Mouse (Mus musculus) heart, embryonic 15.5 days (tissue): ENCODE measurements around the gene Armc9. TPM values are rescaled to one million over a fixed set of nuclear protein-coding genes. Genes with fewer than 3 reads are reported as not detected.

Experiments
- ATAC-seq: fragments of 200-750 bp; cut with Nextera tagmentation; replicated peaks from 2 replicates; pipeline ENCODE4 v1.8.0; 2017; ENCODE audit warnings: low read depth, moderate TSS enrichment; ENCODE audit not compliant: insufficient number of reproducible peaks, insufficient read depth, low FRiP score
- H3K27ac ChIP-seq: fragments of 300-500 bp; sonication (generic); 2 replicates; pipeline ENCODE4 v1.5.1; 2015; ENCODE audit warnings: mild to moderate bottlenecking, inconsistent platforms
- H3K27me3 ChIP-seq: fragments of 300-500 bp; sonication (generic); 2 replicates; pipeline ENCODE4 v1.6.1; 2015; ENCODE audit warnings: inconsistent platforms
- H3K36me3 ChIP-seq: fragments of 300-500 bp; sonication (generic); 2 replicates; pipeline ENCODE4 v1.6.1; 2015; ENCODE audit warnings: mild to moderate bottlenecking, inconsistent platforms
- H3K4me1 ChIP-seq: fragments of 300-500 bp; sonication (generic); replicated peaks from 2 replicates; pipeline ENCODE4 v1.6.1; 2015; ENCODE audit warnings: inconsistent platforms
- H3K4me2 ChIP-seq: fragments of 300-500 bp; sonication (generic); 2 replicates; pipeline ENCODE4 v1.6.1; 2015; ENCODE audit warnings: inconsistent platforms, mild to moderate bottlenecking, moderate library complexity
- H3K4me3 ChIP-seq: fragments of 300-500 bp; sonication (generic); 2 replicates; pipeline ENCODE4 v1.5.1; 2015; ENCODE audit warnings: mild to moderate bottlenecking, inconsistent platforms
- H3K9ac ChIP-seq: fragments of 300-500 bp; sonication (generic); 2 replicates; pipeline ENCODE4 v1.6.1; 2015; ENCODE audit warnings: mild to moderate bottlenecking, inconsistent platforms
- H3K9me3 ChIP-seq: fragments of 300-500 bp; sonication (generic); replicated peaks from 2 replicates; pipeline ENCODE4 v1.6.1; 2016; ENCODE audit warnings: inconsistent platforms
- WGBS: fragments of 180-500 bp; shearing (Covaris S2); methylation state at CpG from one replicate; pipeline ENCODE4 v1.1.7; 2015; ENCODE audit warnings: mixed read lengths; 5-methylcytosine and 5-hydroxymethylcytosine counted together
- polyA plus RNA-seq: library from polyadenylated mRNA; unstranded; fragments of >200 nt; fragmentation: Nextera tagmentation; extraction: Ambion mirVana; gene quantifications from 2 replicates; pipeline ENCODE4 v1.2.1, GENCODE M21; 2015

The Armc9 gene
- polyA plus RNA-seq, 1 experiment from 2014 or later: 9.1 TPM

- ATAC-seq: no peak
- 68% methylated on average over 6 of the region's 6 CpGs for WGBS
- H3K36me3 ChIP-seq: no peaks in the 10 kb centered on the region
- H3K27me3 ChIP-seq: no peaks in the 10 kb centered on the region
- H3K9me3 ChIP-seq: no peaks in the 10 kb centered on the region
- no peak overlapping the region for H3K4me3 ChIP-seq
- no peaks in the 10 kb centered on the region for H3K4me1 ChIP-seq
- H3K27ac ChIP-seq: no peak overlapping the region
- H3K9ac ChIP-seq: no peak overlapping the region
- H3K4me2 ChIP-seq: no peak overlapping the region
Measured at GRCm38 (mm10) chr1:86285295-86285694, 130.7 kb downstream of the Armc9 start.

GRCm38 (mm10) chr1:86287473-86287872 is 132.9 kb downstream of the Armc9 start:
- H3K4me3 ChIP-seq: no peak overlapping the region
- H3K4me2 ChIP-seq: no peak overlapping the region
- H3K36me3 ChIP-seq: no peaks in the 10 kb centered on the region
- no peaks in the 10 kb centered on the region for H3K4me1 ChIP-seq
- ATAC-seq: no peak
- WGBS: 83% methylated on average over 4 of the region's 4 CpGs
- no peak overlapping the region for H3K27ac ChIP-seq
- H3K9me3 ChIP-seq: no peaks in the 10 kb centered on the region
- no peaks in the 10 kb centered on the region for H3K27me3 ChIP-seq
- H3K9ac ChIP-seq: no peak overlapping the region

GRCm38 (mm10) chr1:86290452-86290851 is 135.9 kb downstream of the Armc9 start:
- Histone ChIP-seq H3K4me1 (no peaks in the 10 kb centered on the region), H3K36me3 (no peaks in the 10 kb centered on the region), H3K4me3 (no peak overlapping the region), H3K9ac (no peak overlapping the region), H3K4me2 (no peak overlapping the region), H3K27ac (no peak overlapping the region), H3K27me3 (no peaks in the 10 kb centered on the region), H3K9me3 (no peaks in the 10 kb centered on the region)
- ATAC-seq: no peak
- WGBS: 59% methylated on average over 3 of the region's 3 CpGs

- Histone ChIP-seq H3K4me1 (no peaks in the 10 kb centered on the region), H3K4me2 (no peak overlapping the region), H3K27ac (no peak overlapping the region), H3K4me3 (no peak overlapping the region), H3K9me3 (no peaks in the 10 kb centered on the region), H3K27me3 (no peaks in the 10 kb centered on the region), H3K9ac (no peak overlapping the region), H3K36me3 (no peaks in the 10 kb centered on the region)
- ATAC-seq: no peak
- WGBS: 93% methylated on average over 3 of the region's 3 CpGs
Measured at GRCm38 (mm10) chr1:86293091-86293490, 138.5 kb downstream of the Armc9 start.

GRCm38 (mm10) chr1:86293868-86294267 is 139.3 kb downstream of the Armc9 start:
- WGBS: 84% methylated on average over 5 of the region's 5 CpGs
- H3K4me3 ChIP-seq: no peak overlapping the region
- no peak overlapping the region for H3K4me2 ChIP-seq
- H3K9me3 ChIP-seq: no peaks in the 10 kb centered on the region
- no peaks in the 10 kb centered on the region for H3K27me3 ChIP-seq
- H3K27ac ChIP-seq: no peak overlapping the region
- no peaks in the 10 kb centered on the region for H3K36me3 ChIP-seq
- H3K4me1 ChIP-seq: no peaks in the 10 kb centered on the region
- ATAC-seq: no peak
- no peak overlapping the region for H3K9ac ChIP-seq

GRCm38 (mm10) chr1:86294472-86294871 is 139.9 kb downstream of the Armc9 start:
- Histone ChIP-seq H3K4me2 (no peak overlapping the region), H3K9me3 (no peaks in the 10 kb centered on the region), H3K27me3 (no peaks in the 10 kb centered on the region), H3K4me3 (no peak overlapping the region), H3K9ac (no peak overlapping the region), H3K27ac (no peak overlapping the region), H3K36me3 (no peaks in the 10 kb centered on the region), H3K4me1 (no peaks in the 10 kb centered on the region)
- 0 out of 2 replicates have a peak, but pooled peaks have one; percentile 35 for ATAC-seq
- WGBS: 45% methylated on average over 4 of the region's 4 CpGs

GRCm38 (mm10) chr1:86300093-86300492 is 145.5 kb downstream of the Armc9 start:
- no peak overlapping the region for H3K4me2 ChIP-seq
- 66% methylated on average over 2 of the region's 2 CpGs for WGBS

GRCm38 (mm10) chr1:86300731-86301130 is 146.2 kb downstream of the Armc9 start:
- Histone ChIP-seq H3K9me3 (no peaks in the 10 kb centered on the region), H3K4me1 (peaks cover 15% of the 10 kb centered on the region), H3K4me2 (no peak overlapping the region), H3K27me3 (peaks cover 48% of the 10 kb centered on the region), H3K27ac (no peak overlapping the region), H3K9ac (no peak overlapping the region), H3K36me3 (no peaks in the 10 kb centered on the region), H3K4me3 (no peak overlapping the region)
- WGBS: 56% methylated on average over 7 of the region's 7 CpGs
- ATAC-seq: no peak

More at GRCm38 (mm10) chr1:86300093-86300492, 145.5 kb downstream of the Armc9 start:
- Histone ChIP-seq H3K9me3 (no peaks in the 10 kb centered on the region), H3K4me3 (no peak overlapping the region), H3K9ac (no peak overlapping the region), H3K36me3 (no peaks in the 10 kb centered on the region), H3K4me1 (peaks cover 15% of the 10 kb centered on the region), H3K27me3 (peaks cover 45% of the 10 kb centered on the region), H3K27ac (no peak overlapping the region)
- ATAC-seq: no peak

- H3K4me2 ChIP-seq: no peak overlapping the region
- peaks cover 15% of the 10 kb centered on the region for H3K4me1 ChIP-seq
- H3K36me3 ChIP-seq: no peaks in the 10 kb centered on the region
- peaks cover 48% of the 10 kb centered on the region for H3K27me3 ChIP-seq
- no peak overlapping the region for H3K4me3 ChIP-seq
- H3K27ac ChIP-seq: no peak overlapping the region
- no peak overlapping the region for H3K9ac ChIP-seq
- WGBS: 44% methylated on average over 6 of the region's 6 CpGs
- ATAC-seq: no peak
- no peaks in the 10 kb centered on the region for H3K9me3 ChIP-seq
Measured at GRCm38 (mm10) chr1:86301221-86302091, 146.9 kb downstream of the Armc9 start.

- no peak for ATAC-seq
- peak within 1 kb of the TSS; percentile 99 for H3K4me2 ChIP-seq
- WGBS: 41% methylated on average over 6 of the region's 6 CpGs
- H3K9me3 ChIP-seq: no peaks in the 10 kb centered on the region
- no peaks in the 10 kb centered on the region for H3K36me3 ChIP-seq
- H3K27me3 ChIP-seq: peaks cover 53% of the 10 kb centered on the region
- H3K4me1 ChIP-seq: peaks cover 15% of the 10 kb centered on the region
- no peak within 1 kb of the TSS for H3K27ac ChIP-seq
- H3K9ac ChIP-seq: peak within 1 kb of the TSS; percentile 56
- peak within 1 kb of the TSS; percentile 67 for H3K4me3 ChIP-seq
Measured at GRCm38 (mm10) chr1:86302532-86302931, 148.0 kb downstream of the Armc9 start, which contains the start of gene B3gnt7. Gene B3gnt7 (plus strand): TSS chr1:86302832.

- H3K9ac ChIP-seq: peak overlapping the region; percentile 56
- under 1% methylated on average over 65 of the region's 65 CpGs for WGBS
Measured at GRCm38 (mm10) chr1:86303063-86303872, 148.7 kb downstream of the Armc9 start.

More at GRCm38 (mm10) chr1:86303063-86303872, 148.7 kb downstream of the Armc9 start:
- Histone ChIP-seq H3K36me3 (no peaks in the 10 kb centered on the region), H3K4me2 (peak overlapping the region; percentile 99), H3K27ac (no peak overlapping the region), H3K9me3 (no peaks in the 10 kb centered on the region), H3K27me3 (peaks cover 54% of the 10 kb centered on the region), H3K4me1 (peaks cover 15% of the 10 kb centered on the region), H3K4me3 (peak overlapping the region; percentile 67)
- peak; percentile 59 for ATAC-seq
